Mouse (Mus musculus) embryonic facial prominence, embryonic 13.5 days (tissue): Measurements from ENCODE around the gene Cotl1. TPM values are rescaled to one million over a fixed set of nuclear protein-coding genes. Genes with fewer than 3 reads are reported as not detected.

Experiments used
- ATAC-seq: fragments of 200-750 bp; cut with Nextera tagmentation; 2 replicates; pipeline ENCODE4 v1.8.0; 2017; ENCODE audit warnings: low read depth; ENCODE audit not compliant: insufficient number of reproducible peaks, insufficient read depth, low FRiP score, low TSS enrichment
- H3K27ac ChIP-seq: fragments of 300-500 bp; sonication (generic); 2 replicates; pipeline ENCODE4 v1.5.1; 2015; ENCODE audit warnings: moderate library complexity, mild to moderate bottlenecking, inconsistent platforms
- H3K27me3 ChIP-seq: fragments of 300-500 bp; sonication (generic); 2 replicates; pipeline ENCODE4 v1.6.1; 2015; ENCODE audit warnings: mild to moderate bottlenecking, inconsistent platforms
- H3K36me3 ChIP-seq: fragments of 300-500 bp; sonication (generic); 2 replicates; pipeline ENCODE4 v1.6.1; 2015; ENCODE audit warnings: mild to moderate bottlenecking, inconsistent platforms
- H3K4me1 ChIP-seq: fragments of 300-500 bp; sonication (generic); 2 replicates; pipeline ENCODE4 v1.6.1; 2015; ENCODE audit warnings: inconsistent platforms
- H3K4me2 ChIP-seq: fragments of 300-500 bp; sonication (generic); 2 replicates; pipeline ENCODE4 v1.6.1; 2015; ENCODE audit warnings: moderate library complexity, mild to moderate bottlenecking, inconsistent platforms
- H3K4me3 ChIP-seq: fragments of 300-500 bp; sonication (generic); 2 replicates; pipeline ENCODE4 v1.5.1; 2015; ENCODE audit warnings: mild to moderate bottlenecking, inconsistent platforms
- H3K9ac ChIP-seq: fragments of 300-500 bp; sonication (generic); 2 replicates; pipeline ENCODE4 v1.6.1; 2015; ENCODE audit warnings: mild to moderate bottlenecking, inconsistent platforms
- H3K9me3 ChIP-seq: fragments of 300-500 bp; sonication (generic); 2 replicates; pipeline ENCODE4 v1.6.1; 2016; ENCODE audit warnings: inconsistent platforms
- WGBS: fragments of 180-500 bp; shearing (Covaris S2); methylation state at CpG from one replicate; pipeline ENCODE4 v1.1.7; 2015; ENCODE audit warnings: mixed read lengths; 5-methylcytosine and 5-hydroxymethylcytosine counted together
- polyA plus RNA-seq: library from polyadenylated mRNA; unstranded; fragments of >200 nt; fragmentation: Nextera tagmentation; extraction: Ambion mirVana; gene quantifications from 2 replicates; pipeline ENCODE4 v1.2.1, GENCODE M21; 2015

Gene Cotl1
- polyA plus RNA-seq, result 71.3 and 90.2 TPM in 2 replicates

- peak; percentile 91 for ATAC-seq
- H3K4me3 ChIP-seq, result peak within 1 kb of the TSS; percentile 69
- peak within 1 kb of the TSS; percentile 84 for H3K9ac ChIP-seq
- no peaks in the 10 kb centered on the region for H3K9me3 ChIP-seq
- peak within 1 kb of the TSS; percentile 81 for H3K27ac ChIP-seq
- no peaks in the 10 kb centered on the region for H3K36me3 ChIP-seq
- under 1% methylated on average over 57 of the region's 57 CpGs for WGBS
- H3K4me2 ChIP-seq, result peak within 1 kb of the TSS; percentile 91
- peaks cover 4% of the 10 kb centered on the region; the same call in 1 of the 2 replicates for H3K27me3 ChIP-seq
- H3K4me1 ChIP-seq, result peaks cover 38% of the 10 kb centered on the region
Measured at GRCm38 (mm10) chr8:119840275-119840808, at the start of gene Cotl1. Gene Cotl1 (minus strand): TSS chr8:119840544.

DNA sequence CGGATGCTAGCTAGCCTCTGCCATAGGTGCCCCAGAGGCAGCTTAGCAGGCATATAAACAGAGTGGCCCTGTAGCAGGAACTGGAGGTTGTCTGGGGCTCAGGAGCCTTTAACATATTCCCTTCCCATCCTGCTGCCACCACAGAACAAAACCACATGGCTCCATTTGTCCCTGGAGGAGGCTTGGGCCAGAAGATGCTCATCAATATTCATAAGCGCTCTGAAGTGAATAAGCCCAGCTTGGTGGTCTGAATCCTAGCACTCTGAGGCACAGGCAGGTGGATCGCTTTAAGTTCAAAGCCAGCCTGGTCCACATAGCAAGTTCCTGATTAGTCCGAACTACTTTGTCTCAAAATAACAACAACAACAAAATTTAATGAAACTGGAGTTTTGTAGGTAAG, 47.7 kb upstream of the Cotl1 start:
- Histone ChIP-seq H3K9ac (no peak overlapping the region), H3K4me3 (no peak overlapping the region), H3K4me1 (peaks cover 6% of the 10 kb centered on the region; the same call in 1 of the 2 replicates), H3K36me3 (no peaks in the 10 kb centered on the region), H3K27ac (no peak overlapping the region), H3K27me3 (peaks cover 16% of the 10 kb centered on the region), H3K4me2 (no peak overlapping the region), H3K9me3 (no peaks in the 10 kb centered on the region)
- ATAC-seq, result no peak
- 57% methylated on average over 4 of the region's 4 CpGs for WGBS

DNA sequence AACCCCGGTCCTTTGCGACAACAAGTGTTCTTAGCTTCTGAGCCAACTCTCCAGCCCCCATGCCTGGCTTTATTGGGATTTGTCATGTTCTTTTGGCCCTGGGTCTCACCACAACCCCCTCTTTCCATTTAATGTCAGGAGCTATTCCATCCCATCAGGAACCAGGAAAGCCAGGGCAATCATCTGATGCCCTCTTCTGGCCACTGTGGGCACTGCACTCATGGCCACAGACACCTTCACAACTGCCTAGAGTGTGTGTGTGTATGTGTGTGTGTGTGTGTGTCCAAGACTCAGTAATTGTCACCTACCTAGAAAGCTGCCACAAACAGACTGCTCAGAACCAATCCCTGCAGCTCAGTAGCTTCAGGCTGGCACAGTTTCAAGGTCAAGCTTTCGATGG, 46.8 kb upstream of the Cotl1 start:
- 95% methylated on average over 3 of the region's 3 CpGs for WGBS
- no peak overlapping the region for H3K4me2 ChIP-seq

DNA sequence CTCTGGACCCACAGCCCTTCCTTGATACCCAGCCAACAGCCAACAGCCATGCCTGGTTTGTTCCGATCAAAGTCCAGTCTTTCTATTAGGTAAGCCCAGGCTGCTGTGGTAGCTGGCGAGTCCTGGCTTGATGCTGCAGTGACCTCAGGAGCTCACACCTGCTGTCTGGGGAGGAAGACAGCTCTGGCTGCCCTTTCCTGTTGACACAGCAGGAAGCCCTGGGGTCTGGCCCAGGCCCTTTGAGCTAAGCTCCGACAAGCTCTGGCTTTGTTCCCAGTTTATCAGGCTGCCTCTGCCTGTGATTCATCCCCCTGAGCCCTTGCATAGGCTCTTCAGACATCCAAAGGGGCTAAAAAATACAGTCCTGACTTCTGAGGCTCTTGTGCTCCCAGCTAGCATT, 45.3 kb upstream of the Cotl1 start:
- H3K27ac ChIP-seq, result no peak overlapping the region
- WGBS, result 40% methylated on average over 3 of the region's 3 CpGs
- H3K9ac ChIP-seq, result no peak overlapping the region
- no peaks in the 10 kb centered on the region for H3K36me3 ChIP-seq
- ATAC-seq, result no peak
- peaks cover 18% of the 10 kb centered on the region for H3K27me3 ChIP-seq
- no peak overlapping the region for H3K4me3 ChIP-seq
- H3K9me3 ChIP-seq, result no peaks in the 10 kb centered on the region
- H3K4me1 ChIP-seq, result peaks cover 19% of the 10 kb centered on the region
- no peak overlapping the region for H3K4me2 ChIP-seq

More for the DNA sequence above, 46.8 kb upstream of the Cotl1 start:
- no peaks in the 10 kb centered on the region for H3K36me3 ChIP-seq
- no peak overlapping the region for H3K9ac ChIP-seq
- H3K27me3 ChIP-seq, result peaks cover 17% of the 10 kb centered on the region
- H3K27ac ChIP-seq, result no peak overlapping the region
- peaks cover 6% of the 10 kb centered on the region; the same call in 1 of the 2 replicates for H3K4me1 ChIP-seq
- no peak overlapping the region for H3K4me3 ChIP-seq
- H3K9me3 ChIP-seq, result no peaks in the 10 kb centered on the region
- ATAC-seq, result no peak

- no peak overlapping the region for H3K4me2 ChIP-seq
- WGBS, result 89% methylated on average over 7 of the region's 7 CpGs
- no peak overlapping the region for H3K9ac ChIP-seq
- 0 out of 2 replicates have a peak, but pooled peaks cover 2% of the 10 kb centered on the region for H3K36me3 ChIP-seq
- no peak for ATAC-seq
- H3K27ac ChIP-seq, result no peak overlapping the region
- H3K4me1 ChIP-seq, result peaks cover 19% of the 10 kb centered on the region
- H3K9me3 ChIP-seq, result no peaks in the 10 kb centered on the region
- H3K27me3 ChIP-seq, result peaks cover 39% of the 10 kb centered on the region
- no peak overlapping the region for H3K4me3 ChIP-seq
Measured at GRCm38 (mm10) chr8:119883281-119883680, 42.9 kb upstream of the Cotl1 start.

GRCm38 (mm10) chr8:119881917-119882316, 41.6 kb upstream of the Cotl1 start:
- ATAC-seq, result no peak
- 60% methylated on average over 8 of the region's 8 CpGs for WGBS
- Histone ChIP-seq H3K4me3 (no peak overlapping the region), H3K27me3 (peaks cover 42% of the 10 kb centered on the region), H3K9me3 (no peaks in the 10 kb centered on the region), H3K4me2 (no peak overlapping the region), H3K4me1 (peaks cover 15% of the 10 kb centered on the region), H3K36me3 (0 out of 2 replicates have a peak, but pooled peaks cover 3% of the 10 kb centered on the region), H3K27ac (no peak overlapping the region), H3K9ac (no peak overlapping the region)

GRCm38 (mm10) chr8:119881301-119881700, 41.0 kb upstream of the Cotl1 start:
- H3K4me1 ChIP-seq, result peaks cover 15% of the 10 kb centered on the region
- no peak overlapping the region for H3K4me3 ChIP-seq
- no peaks in the 10 kb centered on the region for H3K9me3 ChIP-seq
- H3K4me2 ChIP-seq, result no peak overlapping the region
- H3K9ac ChIP-seq, result no peak overlapping the region
- WGBS, result 46% methylated on average over 6 of the region's 6 CpGs
- H3K36me3 ChIP-seq, result peaks cover 9% of the 10 kb centered on the region
- H3K27me3 ChIP-seq, result peaks cover 42% of the 10 kb centered on the region
- no peak for ATAC-seq
- no peak overlapping the region for H3K27ac ChIP-seq

DNA sequence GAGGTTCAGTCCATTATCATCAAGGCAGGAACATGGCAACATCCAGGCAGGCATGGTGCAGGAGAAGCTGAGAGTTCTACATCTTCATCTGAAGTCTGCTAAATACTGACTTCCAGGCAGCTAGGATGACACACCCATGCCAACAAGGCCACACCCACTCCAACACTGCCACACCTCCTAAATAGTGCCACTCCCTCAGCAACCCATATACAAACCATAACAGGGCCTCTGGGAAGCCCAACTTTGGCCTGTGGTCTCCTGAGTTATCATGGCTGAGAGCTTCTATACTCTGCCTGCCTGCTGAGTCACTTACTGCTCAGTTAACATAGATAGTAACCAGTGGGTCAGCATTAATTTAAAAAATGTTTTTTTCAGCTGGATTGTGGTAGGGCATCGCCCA, 32.8 kb upstream of the Cotl1 start:
- no peak overlapping the region for H3K27ac ChIP-seq
- no peak overlapping the region for H3K9ac ChIP-seq
- H3K4me3 ChIP-seq, result no peak overlapping the region
- peaks cover 9% of the 10 kb centered on the region for H3K9me3 ChIP-seq
- peaks cover 2% of the 10 kb centered on the region for H3K27me3 ChIP-seq
- peaks cover 49% of the 10 kb centered on the region for H3K36me3 ChIP-seq
- H3K4me2 ChIP-seq, result no peak overlapping the region
- WGBS, result 96% methylated on average over 1 of the region's 1 CpGs
- no peaks in the 10 kb centered on the region for H3K4me1 ChIP-seq
- ATAC-seq, result no peak

GRCm38 (mm10) chr8:119869616-119870015, 29.3 kb upstream of the Cotl1 start:
- Histone ChIP-seq H3K4me3 (no peak overlapping the region), H3K9me3 (peaks cover 9% of the 10 kb centered on the region), H3K36me3 (peaks cover 33% of the 10 kb centered on the region), H3K4me1 (no peaks in the 10 kb centered on the region), H3K27me3 (no peaks in the 10 kb centered on the region; the same call in 1 of the 2 replicates), H3K27ac (no peak overlapping the region), H3K4me2 (no peak overlapping the region), H3K9ac (no peak overlapping the region)
- 85% methylated on average over 20 of the region's 20 CpGs for WGBS
- ATAC-seq, result no peak

DNA sequence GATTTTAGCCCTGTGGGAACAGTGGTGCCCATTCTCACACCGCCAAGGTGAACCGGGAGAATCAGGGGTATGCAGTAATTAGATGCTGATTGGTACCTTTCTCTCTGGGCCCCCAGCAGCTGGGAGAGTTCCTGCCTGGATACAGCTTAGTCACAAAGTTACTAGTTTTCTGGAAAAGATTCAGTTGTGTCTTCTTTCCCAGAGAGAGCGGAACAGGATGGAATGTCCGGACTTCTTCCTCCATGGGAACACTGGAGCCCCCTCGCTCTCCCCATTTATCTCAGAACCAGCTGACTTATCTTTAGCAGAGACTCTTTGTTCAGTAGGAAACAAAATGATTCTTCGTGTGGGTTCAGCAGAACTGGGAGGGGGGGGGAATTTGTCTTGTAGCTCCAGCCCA, 22.4 kb upstream of the Cotl1 start:
- peaks cover 15% of the 10 kb centered on the region for H3K4me1 ChIP-seq
- H3K27me3 ChIP-seq, result peaks cover 40% of the 10 kb centered on the region
- no peaks in the 10 kb centered on the region for H3K36me3 ChIP-seq
- no peak overlapping the region for H3K27ac ChIP-seq
- H3K9me3 ChIP-seq, result no peaks in the 10 kb centered on the region
- no peak for ATAC-seq
- peak overlapping the region; percentile 81 for H3K9ac ChIP-seq
- H3K4me2 ChIP-seq, result peak overlapping the region; percentile 91
- H3K4me3 ChIP-seq, result peak overlapping the region; percentile 76
- WGBS, result 12% methylated on average over 6 of the region's 6 CpGs

DNA sequence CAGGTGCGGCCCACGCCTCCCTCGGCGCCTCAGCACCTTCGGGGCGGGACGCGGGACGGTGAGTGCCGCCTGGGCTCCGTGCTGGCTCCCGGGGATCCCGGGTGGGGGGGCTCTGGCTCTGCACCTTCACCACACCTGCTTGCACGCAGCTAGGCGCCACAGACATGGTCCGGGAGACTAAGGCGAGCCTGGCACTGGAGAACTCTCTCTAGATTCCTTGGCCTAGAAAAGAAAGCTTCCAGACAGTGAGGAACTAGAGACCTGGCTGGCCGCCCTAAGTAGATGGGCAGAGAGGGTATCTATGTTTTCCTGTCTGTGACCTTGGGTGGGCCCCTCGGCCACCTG, 22.0 kb upstream of the Cotl1 start:
- Histone ChIP-seq H3K36me3 (no peaks in the 10 kb centered on the region), H3K4me3 (peak overlapping the region; percentile 76), H3K4me1 (peaks cover 15% of the 10 kb centered on the region), H3K9me3 (no peaks in the 10 kb centered on the region), H3K27ac (peak overlapping the region; percentile 49; the same call in 1 of the 2 replicates), H3K9ac (peak overlapping the region; percentile 81), H3K4me2 (peak overlapping the region; percentile 91), H3K27me3 (peaks cover 40% of the 10 kb centered on the region)
- 1% methylated on average over 19 of the region's 19 CpGs for WGBS
- peak; percentile 61; the same call in 1 of the 2 replicates for ATAC-seq

GRCm38 (mm10) chr8:119861706-119862389, 21.5 kb upstream of the Cotl1 start, which contains the start of gene Klhl36:
Gene Klhl36 (plus strand): TSS chr8:119862266.
- H3K27ac ChIP-seq, result peak within 1 kb of the TSS; percentile 49; the same call in 1 of the 2 replicates
- no peaks in the 10 kb centered on the region for H3K36me3 ChIP-seq
- ATAC-seq, result peak; percentile 90
- peaks cover 15% of the 10 kb centered on the region for H3K4me1 ChIP-seq
- H3K9me3 ChIP-seq, result no peaks in the 10 kb centered on the region
- peak within 1 kb of the TSS; percentile 81 for H3K9ac ChIP-seq
- peaks cover 40% of the 10 kb centered on the region for H3K27me3 ChIP-seq
- peak within 1 kb of the TSS; percentile 91 for H3K4me2 ChIP-seq
- H3K4me3 ChIP-seq, result peak within 1 kb of the TSS; percentile 76
- WGBS, result under 1% methylated on average over 35 of the region's 35 CpGs
